Mouse (Mus musculus): ENCODE data around the gene Krt79.

Gene Krt79

DNA sequence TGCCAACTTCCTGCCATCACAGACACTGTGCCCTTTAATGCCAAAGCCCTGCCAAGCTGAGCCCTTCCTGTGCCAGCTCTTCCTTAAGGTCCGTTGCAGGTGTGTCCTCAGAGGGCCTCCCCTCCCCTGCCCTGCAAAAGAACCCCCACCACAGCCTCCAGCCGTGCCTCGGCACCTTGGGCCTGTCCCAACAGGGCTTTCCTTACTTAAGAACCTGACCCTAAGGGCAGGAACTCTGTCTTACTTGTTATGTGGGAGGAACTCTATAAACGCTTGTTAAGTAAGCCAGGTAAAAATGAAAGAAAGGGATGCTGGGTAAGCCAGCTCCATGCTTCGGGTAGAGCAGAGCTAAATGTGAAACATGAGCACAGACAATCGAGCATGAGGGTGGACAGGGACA lies 7.1 kb downstream of the Krt79 start:
- DNase-seq (ENCODE audit: inconsistent ontology term) = no peak

DNA sequence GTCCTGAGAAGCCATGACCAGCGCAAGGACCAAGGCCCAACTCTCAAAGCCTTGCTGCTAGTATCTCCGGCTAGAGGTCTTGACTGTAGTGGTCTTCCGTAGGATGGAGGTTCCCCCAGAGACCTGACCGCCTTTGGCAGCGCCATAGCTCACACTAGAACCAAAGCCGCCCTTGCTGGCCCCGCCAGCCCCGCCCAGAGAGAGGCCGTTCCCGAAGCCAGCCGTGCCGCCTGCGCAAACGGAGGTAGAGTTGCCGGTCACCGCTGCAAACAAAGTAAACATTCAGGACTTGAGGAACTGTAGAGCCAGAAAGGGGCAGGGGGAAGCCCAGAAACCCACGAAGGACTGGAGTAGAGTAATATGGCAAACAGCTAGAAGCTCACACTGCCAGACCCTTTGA lies 10.5 kb downstream of the Krt79 start:
- DNase-seq (ENCODE audit: inconsistent ontology term) = no peak

DNA sequence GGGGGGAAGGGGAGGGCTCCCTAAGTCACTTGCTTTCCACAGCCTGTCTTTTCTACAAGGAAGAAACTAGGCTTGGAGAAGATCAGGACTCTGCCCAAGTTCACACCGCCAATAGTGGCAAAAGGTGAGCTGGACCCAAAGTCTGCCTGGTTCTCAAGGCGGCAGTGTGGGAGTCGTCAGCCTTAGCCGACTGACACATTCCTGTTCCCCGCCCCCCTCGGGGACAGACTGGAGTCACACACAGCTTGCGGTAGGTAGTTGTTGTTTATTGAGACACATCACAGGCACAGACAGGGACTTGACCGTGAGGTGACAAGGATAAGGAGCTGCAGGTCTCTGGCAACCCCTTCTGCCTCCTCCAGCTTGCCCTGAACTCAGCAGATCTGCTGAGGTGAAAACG lies 11.0 kb downstream of the Krt79 start:
- DNase-seq (ENCODE audit: inconsistent ontology term) = no peak

DNA sequence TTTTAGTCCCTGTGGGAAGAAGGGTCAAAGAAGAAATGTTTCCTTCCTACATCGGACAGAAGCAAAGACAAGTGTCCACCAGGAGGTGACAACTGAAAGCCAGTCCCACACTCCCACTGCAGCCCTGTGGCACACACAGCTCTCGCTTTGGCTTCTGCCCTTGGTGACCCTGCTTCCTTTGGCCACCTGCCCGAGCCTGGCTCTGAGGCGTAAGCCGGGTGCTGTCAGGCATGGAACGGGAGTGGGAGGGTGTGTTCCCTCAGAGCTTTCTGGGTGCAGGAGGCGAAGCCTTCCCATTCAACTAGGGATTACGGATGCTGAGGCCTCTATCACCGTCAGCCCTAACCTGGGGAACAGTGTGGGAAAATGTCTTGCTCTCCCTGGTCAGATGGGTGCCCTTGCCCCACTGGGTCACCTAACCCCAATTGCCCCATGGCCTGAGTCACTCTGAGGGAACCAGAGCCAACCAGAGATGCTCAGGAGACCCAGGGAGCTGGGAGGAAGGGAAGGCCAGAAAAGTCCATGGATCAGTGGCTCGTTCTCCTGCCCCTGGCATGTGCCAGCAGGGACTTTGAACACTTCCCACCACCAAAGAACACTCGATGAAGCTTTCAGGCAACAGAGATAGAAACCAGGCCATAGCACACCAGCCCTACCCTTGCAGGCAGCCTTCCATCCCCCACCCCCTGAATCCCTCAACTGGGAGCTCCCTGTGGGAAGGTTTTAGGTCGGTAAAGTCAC lies 12.6 kb downstream of the Krt79 start:
- DNase-seq (ENCODE audit: inconsistent ontology term) = no peak

DNA sequence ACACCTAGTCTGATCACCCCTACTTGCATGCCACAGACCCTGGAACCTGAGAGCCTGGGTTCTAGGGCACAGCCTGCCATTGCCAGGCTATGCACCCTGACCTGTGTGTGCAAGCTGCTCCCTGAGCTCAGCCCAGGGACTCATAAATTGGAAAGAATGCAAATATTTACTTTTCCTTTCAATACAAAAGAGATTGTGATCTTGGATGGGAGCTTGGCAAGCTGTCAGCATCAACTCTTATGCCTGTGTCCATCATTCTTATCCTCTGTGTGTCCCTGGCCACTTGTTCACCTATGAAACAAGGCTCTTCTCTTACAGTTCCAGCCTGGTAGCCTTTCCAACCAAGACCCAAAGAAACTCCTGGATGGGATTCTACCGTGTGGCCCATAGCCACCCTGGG lies 15.1 kb downstream of the Krt79 start:
- no peak for DNase-seq (ENCODE audit: inconsistent ontology term)

DNA sequence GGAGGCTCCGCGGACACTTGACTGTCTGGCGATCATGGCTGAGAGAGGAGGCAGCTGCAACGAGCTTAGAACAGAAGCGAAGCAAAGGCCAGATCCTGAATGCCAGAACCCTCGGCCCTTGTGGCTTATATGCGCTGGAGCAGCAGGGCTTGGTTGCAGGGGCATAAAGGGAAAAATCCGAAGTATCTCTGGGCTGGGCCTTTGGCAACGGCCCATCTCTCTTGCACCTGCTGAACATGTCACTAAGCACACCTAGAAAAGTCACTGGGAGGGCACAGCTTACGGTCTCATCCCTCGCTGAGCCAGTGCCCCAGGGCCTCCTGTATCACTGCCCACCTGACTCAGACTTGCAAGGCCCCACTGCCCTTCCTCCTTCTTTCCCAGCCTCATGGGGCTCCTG lies 15.5 kb downstream of the Krt79 start, which contains the start of gene Krt4:
Krt4 (minus strand) TSS at position 101 of the 400 bp plus-strand sequence.
- DNase-seq (ENCODE audit: inconsistent ontology term) = no peak

DNA sequence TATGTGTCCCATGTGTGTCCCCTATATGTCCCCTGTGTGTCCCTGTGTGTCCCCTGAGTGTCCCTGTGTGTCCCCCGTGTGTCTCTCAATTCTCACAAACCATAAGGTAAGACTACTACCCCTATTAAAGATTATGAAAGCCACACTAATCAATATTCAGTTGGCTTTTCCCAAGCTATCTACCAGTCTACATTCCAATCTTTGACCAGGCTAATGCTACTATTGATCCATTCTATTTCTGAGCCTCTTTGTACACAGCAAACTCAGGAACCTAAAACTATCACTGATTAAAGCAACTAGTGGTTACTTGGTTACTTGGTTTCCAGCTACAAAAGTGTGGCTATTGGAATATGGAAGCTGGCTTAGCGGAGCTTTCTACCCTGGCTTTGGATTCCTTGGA lies 17.8 kb downstream of the Krt79 start:
- DNase-seq (ENCODE audit: inconsistent ontology term) = no peak

DNA sequence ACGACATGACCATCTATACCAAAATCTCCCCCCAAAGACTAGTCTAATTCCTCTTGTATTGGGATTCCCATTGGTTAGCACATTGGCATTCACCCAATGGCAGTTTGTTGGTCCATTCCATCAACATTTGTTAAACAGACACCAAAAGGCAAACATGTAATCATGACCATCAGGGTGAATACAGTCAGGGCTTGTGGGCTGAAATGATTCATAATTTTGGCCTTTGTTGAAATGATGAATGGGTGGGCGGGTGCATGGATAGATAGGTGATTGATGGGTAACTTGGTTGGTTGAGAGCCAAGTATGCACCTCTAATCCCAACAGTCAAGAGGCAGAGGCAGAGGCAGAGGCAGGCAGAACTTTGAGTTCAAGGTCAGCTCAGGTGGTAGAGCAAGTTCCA lies 24.1 kb downstream of the Krt79 start:
- peak; percentile 57 for DNase-seq (ENCODE audit: inconsistent ontology term)

GRCm38 (mm10) chr15:101904849-101905248 lies 35.3 kb downstream of the Krt79 start:
- no peak for DNase-seq (ENCODE audit: inconsistent ontology term)

DNA sequence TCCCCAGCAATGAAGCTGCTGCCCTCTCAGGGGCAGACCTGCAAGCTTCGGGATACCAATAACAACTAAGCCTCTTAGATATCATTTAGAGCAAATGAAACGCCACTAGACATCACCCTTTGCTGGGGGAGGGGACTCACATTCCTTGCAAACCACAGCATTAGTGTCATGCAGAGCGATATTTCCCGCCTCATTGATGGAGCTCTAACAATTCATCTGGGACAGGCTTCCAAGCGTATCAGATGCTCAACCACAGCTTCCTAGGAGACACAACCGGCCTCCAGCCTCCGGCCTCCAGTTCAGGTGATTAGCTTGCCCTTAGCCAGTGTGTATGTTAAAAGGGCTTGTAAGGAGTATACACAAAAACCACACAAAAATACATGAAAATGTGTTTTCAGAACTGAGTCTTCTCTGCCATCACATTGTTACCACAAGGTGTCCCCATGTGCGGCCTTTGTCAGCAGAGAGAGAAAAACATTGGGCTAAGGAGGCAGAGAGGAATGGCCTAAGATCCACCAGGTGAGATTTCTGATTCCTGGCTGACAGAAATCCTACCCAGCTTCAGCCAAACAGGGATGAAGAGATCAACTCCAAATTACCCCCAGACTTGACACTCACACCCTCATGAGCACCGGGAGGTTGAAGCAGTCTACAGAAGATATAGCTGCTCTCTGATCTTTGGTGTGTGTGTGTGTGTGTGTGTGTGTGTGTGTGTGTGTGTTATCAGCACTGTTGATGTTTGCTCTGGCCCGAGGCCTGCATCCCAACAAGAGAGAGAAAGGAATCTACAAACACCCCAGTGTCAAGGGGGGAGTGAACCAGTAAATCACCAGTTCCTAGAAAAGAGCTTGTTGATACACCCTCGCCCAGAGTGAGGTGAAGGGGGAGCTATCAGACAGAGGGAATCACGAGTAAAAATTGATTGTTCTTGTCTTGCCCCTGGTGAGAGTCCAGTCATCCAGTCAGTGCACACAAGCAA lies 37.7 kb downstream of the Krt79 start:
- DNase-seq (ENCODE audit: inconsistent ontology term) = peak; percentile 75

GRCm38 (mm10) chr15:101895216-101895615 lies 44.9 kb downstream of the Krt79 start:
- DNase-seq (ENCODE audit: inconsistent ontology term) = no peak

DNA sequence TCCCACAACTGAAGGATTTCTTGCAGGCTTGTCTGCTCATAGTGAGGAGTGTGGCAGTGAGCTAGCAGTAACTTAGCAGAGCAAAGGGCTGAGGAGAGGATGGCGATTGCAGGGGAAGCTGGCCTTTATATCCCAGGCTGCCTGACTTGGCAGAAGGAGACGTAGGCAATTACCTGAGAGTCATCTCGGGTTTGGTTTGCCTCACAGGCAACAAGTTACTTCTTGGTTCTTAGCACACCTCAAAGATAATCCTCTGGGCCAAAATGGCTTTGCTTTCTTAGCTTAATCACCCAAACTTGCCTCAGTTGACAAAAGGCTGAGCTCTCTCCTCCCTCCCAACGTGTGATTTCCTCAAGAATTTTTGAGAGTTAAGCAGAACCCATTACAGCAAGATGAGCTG lies 47.3 kb downstream of the Krt79 start, which contains the start of gene Krt76:
Krt76 (minus strand) TSS at position 101 of the 400 bp plus-strand sequence.
- DNase-seq (ENCODE audit: inconsistent ontology term) = no peak

DNA sequence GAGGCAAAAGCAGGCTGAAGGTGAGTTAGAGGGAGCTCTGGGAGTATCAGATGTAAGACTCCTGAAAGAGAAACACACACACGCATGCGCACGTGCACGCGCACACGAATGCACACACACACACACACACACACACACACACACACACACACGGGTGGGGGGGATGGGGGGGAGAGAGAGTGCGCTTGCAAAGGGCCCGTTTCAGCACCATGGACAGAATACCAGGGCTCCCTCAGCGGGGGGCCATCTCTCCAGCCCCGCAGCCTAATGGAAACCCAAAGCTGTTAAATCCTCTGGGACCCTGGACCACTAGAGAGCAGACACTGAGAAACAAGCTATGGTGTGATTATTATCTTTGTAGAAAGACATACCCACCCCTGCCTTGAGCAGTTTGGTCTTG lies 60.3 kb downstream of the Krt79 start:
- DNase-seq (ENCODE audit: inconsistent ontology term) = peak; percentile 16

All from Muller cell, postnatal 12 days (primary cell).